Mouse (Mus musculus) adrenal gland, postnatal 36 days (tissue): ENCODE data around the gene Kat7. TPM values are rescaled to one million over a fixed set of nuclear protein-coding genes. Genes with fewer than 3 reads are reported as not detected.

Source experiments
- DNase-seq, 2 experiments: peaks; one replicate each; pipeline ENCODE4 v3.0.0; 2021; ENCODE audit warnings: mixed read lengths in 1 of 2
- total RNA-seq, 2 experiments: library from RNA; stranded (reverse); gene quantifications; 2 replicates each; pipeline ENCODE4 v1.2.3; 2021

Gene Kat7
- total RNA-seq, 2 experiments from 2014 or later, result 48.5 to 51.9 TPM

GRCm38 (mm10) chr11:95279061-95279659 lies 30.9 kb downstream of the Kat7 start:
- no peak for DNase-seq

GRCm38 (mm10) chr11:95276056-95276455 lies 34.0 kb downstream of the Kat7 start:
- DNase-seq, result no peak

- DNase-seq, result no peak
Observed at GRCm38 (mm10) chr11:95274613-95275012, 35.4 kb downstream of the Kat7 start.

GRCm38 (mm10) chr11:95273661-95274060 lies 36.4 kb downstream of the Kat7 start:
- DNase-seq, result no peak

- DNase-seq, result peak; percentile 65 to 68
Observed at GRCm38 (mm10) chr11:95266540-95267245, 43.4 kb downstream of the Kat7 start.

GRCm38 (mm10) chr11:95264455-95265013 lies 45.5 kb downstream of the Kat7 start:
- DNase-seq, result no peak

GRCm38 (mm10) chr11:95263816-95264454 lies 46.1 kb downstream of the Kat7 start:
- no peak for DNase-seq

- no peak for DNase-seq
Observed at GRCm38 (mm10) chr11:95261178-95261751, 48.8 kb downstream of the Kat7 start, which contains the start of gene Tac4. Tac4 (plus strand) TSS chr11:95261529.

- peak; percentile 93 to 96 for DNase-seq
Observed at GRCm38 (mm10) chr11:95259088-95259849, 50.8 kb downstream of the Kat7 start.

GRCm38 (mm10) chr11:95258490-95258889 lies 51.6 kb downstream of the Kat7 start:
- peak; percentile 84 to 90 for DNase-seq

GRCm38 (mm10) chr11:95257930-95258329 lies 52.1 kb downstream of the Kat7 start:
- DNase-seq, result no peak

GRCm38 (mm10) chr11:95255747-95256146 lies 54.3 kb downstream of the Kat7 start:
- no peak for DNase-seq

GRCm38 (mm10) chr11:95254165-95254564 lies 55.9 kb downstream of the Kat7 start:
- DNase-seq, result no peak

GRCm38 (mm10) chr11:95252104-95252503 lies 57.9 kb downstream of the Kat7 start:
- DNase-seq, result no peak

GRCm38 (mm10) chr11:95251295-95251694 lies 58.8 kb downstream of the Kat7 start:
- peak; percentile 66 to 81 for DNase-seq

GRCm38 (mm10) chr11:95250110-95250509 lies 59.9 kb downstream of the Kat7 start:
- no peak for DNase-seq

GRCm38 (mm10) chr11:95247065-95247464 lies 63.0 kb downstream of the Kat7 start:
- DNase-seq, result no peak

GRCm38 (mm10) chr11:95245456-95245855 lies 64.6 kb downstream of the Kat7 start:
- DNase-seq, result no peak

- DNase-seq, result no peak
Observed at GRCm38 (mm10) chr11:95242653-95243052, 67.4 kb downstream of the Kat7 start.

GRCm38 (mm10) chr11:95238477-95238876 lies 71.6 kb downstream of the Kat7 start:
- no peak for DNase-seq

GRCm38 (mm10) chr11:95232329-95232696 lies 77.7 kb downstream of the Kat7 start:
- DNase-seq, result no peak
